32 mouse cellular contexts compared by ENCODE assay signal in genomic region chrX:56435758-56436283, GRCm38 (mm10). TPM values are rescaled to one million over a fixed set of nuclear protein-coding genes. Genes with fewer than 3 reads are reported as not detected.
DNase-seq lines count a peak whose midpoint lies in the region; ATAC-seq lines count a peak whose summit lies in the region.
"Had no signal": no experiment of that assay in that cellular context is flagged by ENCODE, and none has a peak within 500 bp of the region (broad histone marks: within the 10 kb centered on the region; RNA-seq: fewer than 3 reads in every experiment).

No protein-coding gene starts in this region.

- no peaks in the 10 kb centered on the region for H3K27me3 ChIP-seq in liver, embryonic 11.5 days (replicated peaks; ENCODE audit: control insufficient read depth, insufficient read depth, low read length)
- H3K27me3 ChIP-seq in liver, embryonic 13.5 days: no peaks in the 10 kb centered on the region
- H3K27me3 ChIP-seq: heart, embryonic 12.5 days; hindbrain, embryonic 13.5 days had no signal

- peak; percentile 71 for ATAC-seq in liver, embryonic 11.5 days (replicated peaks; ENCODE audit: low FRiP score)
- peak; percentile 78; the same call in 1 of the 2 replicates for ATAC-seq in liver, embryonic 13.5 days (ENCODE audit: low read depth)
- peak; percentile 93 for ATAC-seq in megakaryocyte progenitor cell, adult 5-6 weeks (replicated peaks; ENCODE audit: poor library complexity)
- ATAC-seq: forebrain, embryonic 14.5 days; intestine, embryonic 16.5 days; midbrain, embryonic 16.5 days had no signal

- no peaks in the 10 kb centered on the region for H3K4me1 ChIP-seq in liver, embryonic 11.5 days (replicated peaks; ENCODE audit: control insufficient read depth, insufficient read depth, low read length)
- H3K4me1 ChIP-seq in liver, embryonic 13.5 days (replicated peaks): peaks cover 9% of the 10 kb centered on the region
- H3K4me1 ChIP-seq: heart, embryonic 12.5 days; hindbrain, embryonic 13.5 days had no signal

- 44% methylated on average over 7 of the region's 7 CpGs for WGBS in liver, embryonic 11.5 days
- 24% methylated on average over 7 of the region's 7 CpGs for WGBS in liver, embryonic 13.5 days (ENCODE audit: insufficient replicate concordance)

- DNase-seq in liver, embryonic 11.5 days (ENCODE audit: low spot score): no peak
- DNase-seq in liver: no peak
- DNase-seq in NIH3T3 (ENCODE audit: low read depth): peak; percentile 27
- DNase-seq in liver, embryonic 13.5 days: no peak
- DNase-seq in right cerebral cortex, postnatal 14 days: no peak
- no peak for DNase-seq in layer of hippocampus, adult 18-20 months (ENCODE audit: low spot score in 2 of 2)
- DNase-seq in adrenal gland, adult 8-10 months: no peak
- DNase-seq: adrenal gland, postnatal 36 days; cerebellum, adult 2 months; cerebellum, postnatal 25 days; gastrocnemius, postnatal 14 days; heart, adult 18-20 months; heart, postnatal 4 days; kidney, adult 8-10 months; kidney, postnatal 4 days; layer of hippocampus, adult 9-11 months; lung, postnatal 36 days; spleen, adult 18-20 months; thymus, adult 18-20 months; thymus, postnatal 25 days had no signal

- no peaks in the 10 kb centered on the region for H3K36me3 ChIP-seq in liver, embryonic 11.5 days (ENCODE audit: control insufficient read depth, insufficient read depth, low read length)
- no peaks in the 10 kb centered on the region for H3K36me3 ChIP-seq in liver, embryonic 13.5 days
- H3K36me3 ChIP-seq: heart, embryonic 12.5 days; hindbrain, embryonic 13.5 days had no signal

- H3K9me3 ChIP-seq in liver, embryonic 11.5 days (ENCODE audit: control insufficient read depth, low read length): no peaks in the 10 kb centered on the region
- no peaks in the 10 kb centered on the region for H3K9me3 ChIP-seq in liver, embryonic 13.5 days (replicated peaks)
- H3K9me3 ChIP-seq: heart, embryonic 12.5 days; hindbrain, embryonic 13.5 days had no signal

- peak overlapping the region; percentile 25; the same call in 1 of the 2 replicates for H3K27ac ChIP-seq in liver, embryonic 11.5 days (ENCODE audit: low read depth, low read length)
- H3K27ac ChIP-seq in liver, embryonic 13.5 days: no peak overlapping the region
- H3K27ac ChIP-seq: hindbrain, embryonic 13.5 days; kidney, postnatal 0 days had no signal

- H3K4me3 ChIP-seq in liver, embryonic 11.5 days (ENCODE audit: low read depth, low read length): no peak overlapping the region
- no peak overlapping the region for H3K4me3 ChIP-seq in liver, embryonic 13.5 days (replicated peaks)
- H3K4me3 ChIP-seq: heart, embryonic 12.5 days; hindbrain, embryonic 13.5 days had no signal

- H3K9ac ChIP-seq in liver, embryonic 11.5 days (ENCODE audit: low read depth, low read length): no peak overlapping the region
- H3K9ac ChIP-seq in liver, embryonic 13.5 days: no peak overlapping the region
- H3K9ac ChIP-seq: heart, embryonic 12.5 days; hindbrain, embryonic 13.5 days had no signal

- H3K4me2 ChIP-seq in liver, embryonic 11.5 days: peak overlapping the region; percentile 31; the same call in 1 of the 2 replicates
- H3K4me2 ChIP-seq in liver, embryonic 13.5 days: 0 out of 2 replicates have a peak overlapping the region, but pooled peaks have one; percentile 6
- H3K4me2 ChIP-seq: heart, embryonic 12.5 days; hindbrain, embryonic 13.5 days; midbrain, embryonic 11.5 days had no signal

RNA-seq across cellular contexts. Expression of gene Gm2174, which starts 11.9 kb away (rescaled TPM):
- 2.1 and 2.2 TPM in 2 replicates for polyA plus RNA-seq in liver, embryonic 11.5 days (2014; fragmentation: Nextera tagmentation; extraction: Ambion mirVana)
- polyA plus RNA-seq in liver, embryonic 13.5 days (2015; fragmentation: Nextera tagmentation; extraction: Ambion mirVana): 1.8 and 5.6 TPM in 2 replicates
- 2.4 TPM in 1 of 2 replicates, not detected in the other for total RNA-seq in megakaryocyte progenitor cell, adult 5-6 weeks (2015)
- 129 and 175 TPM in 2 replicates for total RNA-seq in megakaryocyte progenitor cell, adult 5-6 weeks (2017)
- not detected for total RNA-seq in layer of hippocampus, adult 18-20 months (2021)
- total RNA-seq in adrenal gland, adult 8-10 months (2022): 1 to 10 TPM in 1 of 4 experiments, not detected in 3; 1.1 TPM
- total RNA-seq: adrenal gland, postnatal 36 days; heart, adult 18-20 months; heart, postnatal 4 days; left cerebral cortex, adult 18-20 months; left cerebral cortex, postnatal 14 days; liver, adult 2 months; neutrophil, adult 5-6 weeks had no signal
- polyA plus RNA-seq: cerebellum, adult 2 months; liver, adult 2 months; midbrain, embryonic 16.5 days had no signal

RNA-seq across cellular contexts. Expression of gene Ints6l, which starts 18.8 kb away (rescaled TPM):
- 41.8 and 44.8 TPM in 2 replicates for polyA plus RNA-seq in liver, embryonic 11.5 days (2014; fragmentation: Nextera tagmentation; extraction: Ambion mirVana)
- 35.1 and 40.1 TPM in 2 replicates for polyA plus RNA-seq in liver, embryonic 13.5 days (2015; fragmentation: Nextera tagmentation; extraction: Ambion mirVana)
- total RNA-seq in megakaryocyte progenitor cell, adult 5-6 weeks (2015): 99.4 and 104 TPM in 2 replicates
- 44.3 and 63.7 TPM in 2 replicates for total RNA-seq in megakaryocyte progenitor cell, adult 5-6 weeks (2017)
- 10 to 100 TPM; 30.1 to 38.2 TPM for total RNA-seq in layer of hippocampus, adult 18-20 months (2021)
- 10 to 100 TPM; 26.2 to 54.0 (median 38.0) TPM for total RNA-seq in adrenal gland, adult 8-10 months (2022)
